Mouse (Mus musculus): ENCODE measurements around the gene Fggy. TPM values are rescaled to one million over a fixed set of nuclear protein-coding genes. Genes with fewer than 3 reads are reported as not detected.
A peak's percentile ranks its signal among the peaks of the same experiment; 100 is the strongest.

Gene Fggy
- polyA plus RNA-seq, 1 experiment: 10.8 TPM

- Histone ChIP-seq H3K79me2 (ENCODE audit: control insufficient read depth, insufficient read depth) (no peaks in the 10 kb centered on the region), H3K79me3 (ENCODE audit: low read depth) (no peaks in the 10 kb centered on the region), H3K36me3 (ENCODE audit: control insufficient read depth, insufficient read depth) (no peaks in the 10 kb centered on the region), H3ac (ENCODE audit: control insufficient read depth, insufficient read length, low read depth) (no peak overlapping the region), H3K4me3 (ENCODE audit: insufficient read depth, poor library complexity, severe bottlenecking) (no peak overlapping the region), H3K27me3 (ENCODE audit: control insufficient read depth, insufficient read depth, insufficient read length) (no peaks in the 10 kb centered on the region)
- no peak for TF ChIP-seq CEBPB (IDR thresholded peaks at IDR 0.05; ENCODE audit: low read depth)
- no peak for TF ChIP-seq CTCF (IDR thresholded peaks at IDR 0.05; ENCODE audit: control insufficient read depth, insufficient read depth, insufficient read length)
- TF ChIP-seq MAX (IDR thresholded peaks at IDR 0.05): no peak
- no peak for TF ChIP-seq FOSL1 (IDR thresholded peaks at IDR 0.05; ENCODE audit: insufficient read depth, low read length, poor library complexity, severe bottlenecking)
- TF ChIP-seq USF1 (IDR thresholded peaks at IDR 0.05; ENCODE audit: low read depth): no peak
- no peak for TF ChIP-seq MYOG (IDR thresholded peaks at IDR 0.05; ENCODE audit: control insufficient read depth, extremely low read depth, insufficient read length)
- peak; percentile 81 for TF ChIP-seq MYOD1 (IDR thresholded peaks at IDR 0.05; ENCODE audit: control insufficient read depth, insufficient read length, low read depth)
Observed at GRCm38 (mm10) chr4:95664327-95664726, 107.0 kb downstream of the Fggy start.

GRCm38 (mm10) chr4:95666284-95666889 is 109.1 kb downstream of the Fggy start:
- Histone ChIP-seq H3K4me3 (ENCODE audit: insufficient read depth, poor library complexity, severe bottlenecking) (no peak overlapping the region), H3K79me2 (ENCODE audit: control insufficient read depth, insufficient read depth) (no peaks in the 10 kb centered on the region), H3K36me3 (ENCODE audit: control insufficient read depth, insufficient read depth) (no peaks in the 10 kb centered on the region), H3K79me3 (ENCODE audit: low read depth) (no peaks in the 10 kb centered on the region), H3ac (ENCODE audit: control insufficient read depth, insufficient read length, low read depth) (no peak overlapping the region), H3K27me3 (ENCODE audit: control insufficient read depth, insufficient read depth, insufficient read length) (no peaks in the 10 kb centered on the region)
- TF ChIP-seq MYOD1 (IDR thresholded peaks at IDR 0.05; ENCODE audit: control insufficient read depth, insufficient read length, low read depth) (peak; percentile 6), MYOG (IDR thresholded peaks at IDR 0.05; ENCODE audit: control insufficient read depth, extremely low read depth, insufficient read length) (no peak)

GRCm38 (mm10) chr4:95666896-95667295 is 109.6 kb downstream of the Fggy start:
- Histone ChIP-seq H3ac (ENCODE audit: control insufficient read depth, insufficient read length, low read depth) (no peak overlapping the region), H3K36me3 (ENCODE audit: control insufficient read depth, insufficient read depth) (no peaks in the 10 kb centered on the region), H3K79me2 (ENCODE audit: control insufficient read depth, insufficient read depth) (no peaks in the 10 kb centered on the region), H3K79me3 (ENCODE audit: low read depth) (no peaks in the 10 kb centered on the region), H3K27me3 (ENCODE audit: control insufficient read depth, insufficient read depth, insufficient read length) (no peaks in the 10 kb centered on the region), H3K4me3 (ENCODE audit: insufficient read depth, poor library complexity, severe bottlenecking) (no peak overlapping the region)
- TF ChIP-seq MYOG (IDR thresholded peaks at IDR 0.05; ENCODE audit: control insufficient read depth, extremely low read depth, insufficient read length): no peak
- TF ChIP-seq USF1 (IDR thresholded peaks at IDR 0.05; ENCODE audit: low read depth): no peak
- no peak for TF ChIP-seq MAX (IDR thresholded peaks at IDR 0.05)
- TF ChIP-seq MYOD1 (IDR thresholded peaks at IDR 0.05; ENCODE audit: control insufficient read depth, insufficient read length, low read depth): no peak
- TF ChIP-seq FOSL1 (IDR thresholded peaks at IDR 0.05; ENCODE audit: insufficient read depth, low read length, poor library complexity, severe bottlenecking): no peak
- TF ChIP-seq CTCF (IDR thresholded peaks at IDR 0.05; ENCODE audit: control insufficient read depth, insufficient read depth, insufficient read length): no peak
- no peak for TF ChIP-seq CEBPB (IDR thresholded peaks at IDR 0.05; ENCODE audit: low read depth)

- Histone ChIP-seq H3K27me3 (ENCODE audit: control insufficient read depth, insufficient read depth, insufficient read length) (no peaks in the 10 kb centered on the region), H3K4me3 (ENCODE audit: insufficient read depth, poor library complexity, severe bottlenecking) (no peak overlapping the region), H3K79me3 (ENCODE audit: low read depth) (no peaks in the 10 kb centered on the region), H3ac (ENCODE audit: control insufficient read depth, insufficient read length, low read depth) (no peak overlapping the region), H3K79me2 (ENCODE audit: control insufficient read depth, insufficient read depth) (no peaks in the 10 kb centered on the region), H3K36me3 (ENCODE audit: control insufficient read depth, insufficient read depth) (no peaks in the 10 kb centered on the region)
- TF ChIP-seq USF1 (IDR thresholded peaks at IDR 0.05; ENCODE audit: low read depth) (no peak), FOSL1 (IDR thresholded peaks at IDR 0.05; ENCODE audit: insufficient read depth, low read length, poor library complexity, severe bottlenecking) (no peak), CEBPB (IDR thresholded peaks at IDR 0.05; ENCODE audit: low read depth) (no peak), MAX (IDR thresholded peaks at IDR 0.05) (no peak), MYOD1 (IDR thresholded peaks at IDR 0.05; ENCODE audit: control insufficient read depth, insufficient read length, low read depth) (no peak), CTCF (IDR thresholded peaks at IDR 0.05; ENCODE audit: control insufficient read depth, insufficient read depth, insufficient read length) (no peak), MYOG (IDR thresholded peaks at IDR 0.05; ENCODE audit: control insufficient read depth, extremely low read depth, insufficient read length) (no peak)
Observed at GRCm38 (mm10) chr4:95667595-95667994, 110.3 kb downstream of the Fggy start.

GRCm38 (mm10) chr4:95668543-95668942 is 111.2 kb downstream of the Fggy start:
- no peak for TF ChIP-seq FOSL1 (IDR thresholded peaks at IDR 0.05; ENCODE audit: insufficient read depth, low read length, poor library complexity, severe bottlenecking)
- no peak for TF ChIP-seq MYOD1 (IDR thresholded peaks at IDR 0.05; ENCODE audit: control insufficient read depth, insufficient read length, low read depth)
- TF ChIP-seq MAX (IDR thresholded peaks at IDR 0.05): no peak
- TF ChIP-seq MYOG (IDR thresholded peaks at IDR 0.05; ENCODE audit: control insufficient read depth, extremely low read depth, insufficient read length): no peak
- TF ChIP-seq USF1 (IDR thresholded peaks at IDR 0.05; ENCODE audit: low read depth): no peak
- TF ChIP-seq CEBPB (IDR thresholded peaks at IDR 0.05; ENCODE audit: low read depth): no peak
- no peak for TF ChIP-seq CTCF (IDR thresholded peaks at IDR 0.05; ENCODE audit: control insufficient read depth, insufficient read depth, insufficient read length)
- Histone ChIP-seq H3K4me3 (ENCODE audit: insufficient read depth, poor library complexity, severe bottlenecking) (no peak overlapping the region), H3K79me2 (ENCODE audit: control insufficient read depth, insufficient read depth) (no peaks in the 10 kb centered on the region), H3K79me3 (ENCODE audit: low read depth) (no peaks in the 10 kb centered on the region), H3K36me3 (ENCODE audit: control insufficient read depth, insufficient read depth) (no peaks in the 10 kb centered on the region), H3ac (ENCODE audit: control insufficient read depth, insufficient read length, low read depth) (no peak overlapping the region), H3K27me3 (ENCODE audit: control insufficient read depth, insufficient read depth, insufficient read length) (no peaks in the 10 kb centered on the region)

GRCm38 (mm10) chr4:95669336-95669735 is 112.0 kb downstream of the Fggy start:
- H3K79me2 ChIP-seq (ENCODE audit: control insufficient read depth, insufficient read depth): no peaks in the 10 kb centered on the region
- no peaks in the 10 kb centered on the region for H3K79me3 ChIP-seq (ENCODE audit: low read depth)
- TF ChIP-seq MAX (IDR thresholded peaks at IDR 0.05): no peak
- TF ChIP-seq USF1 (IDR thresholded peaks at IDR 0.05; ENCODE audit: low read depth): no peak
- no peak for TF ChIP-seq MYOD1 (IDR thresholded peaks at IDR 0.05; ENCODE audit: control insufficient read depth, insufficient read length, low read depth)
- no peak for TF ChIP-seq CEBPB (IDR thresholded peaks at IDR 0.05; ENCODE audit: low read depth)
- no peak for TF ChIP-seq CTCF (IDR thresholded peaks at IDR 0.05; ENCODE audit: control insufficient read depth, insufficient read depth, insufficient read length)
- TF ChIP-seq MYOG (IDR thresholded peaks at IDR 0.05; ENCODE audit: control insufficient read depth, extremely low read depth, insufficient read length): no peak
- H3ac ChIP-seq (ENCODE audit: control insufficient read depth, insufficient read length, low read depth): no peak overlapping the region
- no peak overlapping the region for H3K4me3 ChIP-seq (ENCODE audit: insufficient read depth, poor library complexity, severe bottlenecking)
- no peaks in the 10 kb centered on the region for H3K36me3 ChIP-seq (ENCODE audit: control insufficient read depth, insufficient read depth)
- no peaks in the 10 kb centered on the region for H3K27me3 ChIP-seq (ENCODE audit: control insufficient read depth, insufficient read depth, insufficient read length)
